Mouse (Mus musculus): Measurements from ENCODE around the gene Gm49396. TPM values are rescaled to one million over a fixed set of nuclear protein-coding genes. Genes with fewer than 3 reads are reported as not detected.

Gm49396 gene
- polyA plus RNA-seq, 1 experiment from 2014 or later, result 3.6 TPM

- DNase-seq (ENCODE audit: low read depth, low spot score) (no peak), ATAC-seq (no peak)
- ChIA-PET POLR2A (interaction anchor here (1.2 to 2.4 kb wide), 2 partner anchors 12 to 32 kb away, joined by 3 to 12 read pairs; no protein-coding TSS in a partner anchor), CTCF (interaction anchor here (1.4 kb wide), 2 partner anchors 12 to 14 kb away, joined by 4 to 5 read pairs; no protein-coding TSS in a partner anchor)
- H3K27me3 ChIP-seq, result no peaks in the 10 kb centered on the region
- in situ Hi-C loops (cut with MboI; ENCODE audit: low pct_unique_long_range_greater_than_20kb), result no loop called here
- TF ChIP-seq CTCF (IDR thresholded peaks at IDR 0.05), result no peak
These were observed 22.0 kb downstream of the Gm49396 start for GRCm38 (mm10) chr7:30585170-30585569.

DNA sequence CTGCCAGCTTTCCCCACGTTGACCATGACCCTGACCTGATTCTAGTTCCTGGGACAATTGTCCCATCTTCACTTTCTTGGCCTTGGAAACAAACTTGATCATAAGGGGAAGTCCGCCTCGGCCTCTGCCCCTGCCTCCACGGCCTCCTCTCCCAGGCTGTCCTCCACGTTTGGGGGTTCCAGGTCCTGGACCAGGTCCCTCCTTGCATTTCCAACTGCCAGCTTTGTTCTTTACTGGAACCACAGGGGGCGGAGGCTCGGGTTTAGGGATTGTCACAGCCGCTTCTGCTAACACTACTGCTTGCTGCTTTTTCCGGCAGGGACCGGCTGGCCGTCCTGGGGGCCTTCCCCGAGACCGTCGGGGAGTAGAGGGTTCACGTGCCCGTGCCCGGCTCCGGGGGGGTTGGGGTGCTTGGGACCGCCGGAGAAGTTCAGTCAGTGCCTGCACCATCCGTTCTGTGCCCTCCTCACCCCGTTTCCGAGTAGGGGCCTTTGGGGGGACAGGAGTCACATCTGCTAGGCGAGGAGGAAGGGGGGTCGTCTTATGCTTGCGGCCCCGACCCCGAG lies 23.4 kb downstream of the Gm49396 start:
- ChIA-PET POLR2A (interaction anchor here (2.4 kb wide), 1 partner anchor 13 kb away, joined by 12 read pairs; no protein-coding TSS in a partner anchor), CTCF (no interaction called here)
- no peaks in the 10 kb centered on the region for H3K27me3 ChIP-seq
- ATAC-seq (no peak), DNase-seq (ENCODE audit: low read depth, low spot score) (no peak)
- TF ChIP-seq CTCF (IDR thresholded peaks at IDR 0.05), result no peak
- in situ Hi-C loops (cut with MboI; ENCODE audit: low pct_unique_long_range_greater_than_20kb), result no loop called here

- H3K27me3 ChIP-seq, result no peaks in the 10 kb centered on the region
- POLR2A ChIA-PET, result interaction anchor here (0.8 to 2.9 kb wide), 4 partner anchors 13 to 31 kb away, joined by 3 to 10 read pairs (median 5); no protein-coding TSS in a partner anchor
- ATAC-seq (no peak), DNase-seq (ENCODE audit: low read depth, low spot score) (no peak)
- TF ChIP-seq CTCF (IDR thresholded peaks at IDR 0.05), result no peak
- in situ Hi-C loops (cut with MboI; ENCODE audit: low pct_unique_long_range_greater_than_20kb), result no loop called here
- CTCF ChIA-PET, result interaction anchor here (1.0 to 6.9 kb wide), 3 partner anchors 17 to 36 kb away, joined by 3 to 65 read pairs (median 31); no protein-coding TSS in a partner anchor
These were observed 24.9 kb downstream of the Gm49396 start for GRCm38 (mm10) chr7:30587842-30588667.

- DNase-seq (ENCODE audit: low read depth, low spot score) (peak; percentile 94), ATAC-seq (peak; percentile 92)
- ChIA-PET POLR2A (interaction anchor here (0.8 to 2.9 kb wide), 5 partner anchors 13 to 37 kb away, joined by 3 to 10 read pairs (median 5); partner anchors contain the start of gene Cox6b1), CTCF (interaction anchor here (1.0 to 6.9 kb wide), 6 partner anchors 10 to 35 kb away, joined by 3 to 65 read pairs (median 7); partner anchors contain the start of genes Gm49396, Psenen, U2af1l4 and Zbtb32)
- no peak for TF ChIP-seq CTCF (IDR thresholded peaks at IDR 0.05)
- H3K27me3 ChIP-seq, result no peaks in the 10 kb centered on the region
- in situ Hi-C loops (cut with MboI; ENCODE audit: low pct_unique_long_range_greater_than_20kb), result no loop called here
These were observed 25.7 kb downstream of the Gm49396 start, which contains the start of gene Kmt2b for GRCm38 (mm10) chr7:30588676-30589434. Gene Kmt2b, minus strand, starts transcription at chr7:30588726.

GRCm38 (mm10) chr7:30589435-30590301 lies 26.5 kb downstream of the Gm49396 start:
- ATAC-seq, result peak; percentile 69
- H3K27me3 ChIP-seq, result no peaks in the 10 kb centered on the region
- ChIA-PET CTCF (interaction anchor here (1.0 to 6.9 kb wide), 7 partner anchors 9 to 34 kb away, joined by 3 to 65 read pairs (median 5); partner anchors contain the start of genes Gm49396, Psenen, U2af1l4 and Zbtb32), POLR2A (interaction anchor here (0.6 to 2.9 kb wide), 3 partner anchors 25 to 62 kb away, joined by 3 to 10 read pairs (median 5); partner anchors contain the start of gene Cox6b1)
- TF ChIP-seq CTCF (IDR thresholded peaks at IDR 0.05), result no peak
- in situ Hi-C loops (cut with MboI; ENCODE audit: low pct_unique_long_range_greater_than_20kb), result no loop called here
- peak; percentile 61 for DNase-seq (ENCODE audit: low read depth, low spot score)

DNA sequence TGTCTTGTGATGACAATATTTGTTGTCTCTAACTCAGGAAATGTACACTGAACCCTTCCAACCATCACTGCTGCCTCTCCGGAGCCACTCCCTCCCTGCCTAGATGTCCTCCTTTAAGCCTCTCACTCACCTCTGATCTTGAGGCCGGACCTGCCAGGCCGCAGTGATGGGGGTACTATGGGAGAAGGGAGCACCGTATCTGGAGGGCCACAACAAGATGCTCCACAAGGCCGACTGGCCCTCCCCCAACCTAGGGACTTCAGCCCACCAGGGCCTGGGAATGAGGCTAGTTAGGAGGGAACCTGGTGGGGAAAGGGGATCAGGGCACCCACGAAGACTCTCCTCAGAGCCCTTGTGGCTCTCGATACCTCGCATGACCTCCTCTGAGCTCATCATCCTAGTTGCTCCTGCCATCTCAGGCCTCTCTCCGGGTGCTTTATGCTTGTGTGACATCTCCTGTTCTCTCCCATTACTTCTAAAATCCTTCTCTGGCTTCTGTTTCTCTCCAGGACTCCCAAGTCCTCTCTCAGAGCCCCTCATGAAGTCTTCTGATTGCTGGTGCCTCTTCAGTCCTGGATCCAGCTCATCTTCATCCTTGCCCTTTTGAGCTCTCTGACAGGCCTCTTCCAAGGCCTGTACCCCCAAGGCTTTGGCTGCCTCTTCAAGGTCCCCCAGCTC lies 27.9 kb downstream of the Gm49396 start:
- in situ Hi-C loops (cut with MboI; ENCODE audit: low pct_unique_long_range_greater_than_20kb), result no loop called here
- ChIA-PET CTCF (interaction anchor here (3.1 to 6.9 kb wide), 2 partner anchors 14 to 24 kb away, joined by 31 to 65 read pairs; no protein-coding TSS in a partner anchor), POLR2A (interaction anchor here (0.6 to 2.9 kb wide), 4 partner anchors 10 to 25 kb away, joined by 3 to 10 read pairs (median 7); no protein-coding TSS in a partner anchor)
- H3K27me3 ChIP-seq, result no peaks in the 10 kb centered on the region
- ATAC-seq, result no peak
- no peak for DNase-seq (ENCODE audit: low read depth, low spot score)
- no peak for TF ChIP-seq CTCF (IDR thresholded peaks at IDR 0.05)

DNA sequence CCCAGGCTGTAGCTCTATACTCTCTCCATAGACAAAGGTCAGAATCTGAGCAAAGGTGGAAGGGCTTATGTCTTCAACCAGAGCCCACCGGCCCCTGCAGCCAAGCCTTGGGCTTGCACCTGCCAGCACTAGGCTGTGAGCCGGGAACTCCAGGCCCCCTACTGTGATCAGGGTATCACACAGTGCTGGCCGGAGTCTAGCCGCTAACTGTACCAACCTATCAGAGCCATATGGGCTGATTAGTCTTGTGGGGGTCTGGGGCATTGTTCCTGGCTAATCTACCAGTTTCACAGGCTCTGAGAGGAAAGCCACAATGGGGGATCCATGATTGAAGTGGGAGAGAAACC lies 28.4 kb downstream of the Gm49396 start:
- ChIA-PET CTCF (interaction anchor here (2.3 to 6.9 kb wide), 3 partner anchors 13 to 23 kb away, joined by 14 to 65 read pairs (median 31); no protein-coding TSS in a partner anchor), POLR2A (interaction anchor here (1.1 to 1.5 kb wide), 2 partner anchors 15 to 24 kb away, joined by 3 to 10 read pairs; no protein-coding TSS in a partner anchor)
- H3K27me3 ChIP-seq, result no peaks in the 10 kb centered on the region
- no peak for TF ChIP-seq CTCF (IDR thresholded peaks at IDR 0.05)
- in situ Hi-C loops (cut with MboI; ENCODE audit: low pct_unique_long_range_greater_than_20kb), result no loop called here
- no peak for ATAC-seq
- no peak for DNase-seq (ENCODE audit: low read depth, low spot score)

- in situ Hi-C loops (cut with MboI; ENCODE audit: low pct_unique_long_range_greater_than_20kb), result no loop called here
- H3K27me3 ChIP-seq, result no peaks in the 10 kb centered on the region
- POLR2A ChIA-PET, result interaction anchor here (1.5 kb wide), 1 partner anchor 23 kb away, joined by 10 read pairs; no protein-coding TSS in a partner anchor
- CTCF ChIA-PET, result interaction anchor here (2.3 to 6.9 kb wide), 2 partner anchors 12 to 21 kb away, joined by 14 to 65 read pairs; no protein-coding TSS in a partner anchor
- no peak for TF ChIP-seq CTCF (IDR thresholded peaks at IDR 0.05)
- DNase-seq (ENCODE audit: low read depth, low spot score) (no peak), ATAC-seq (no peak)
These were observed 29.8 kb downstream of the Gm49396 start for GRCm38 (mm10) chr7:30592772-30593423.

Data from Patski (cell line).